Mouse (Mus musculus): ENCODE data around the gene Cbln3. TPM values are rescaled to one million over a fixed set of nuclear protein-coding genes. Genes with fewer than 3 reads are reported as not detected.

The Cbln3 gene
- total RNA-seq (2022): under 1 TPM in 1 of 4 experiments, not detected in 3; 0.06 TPM

DNA sequence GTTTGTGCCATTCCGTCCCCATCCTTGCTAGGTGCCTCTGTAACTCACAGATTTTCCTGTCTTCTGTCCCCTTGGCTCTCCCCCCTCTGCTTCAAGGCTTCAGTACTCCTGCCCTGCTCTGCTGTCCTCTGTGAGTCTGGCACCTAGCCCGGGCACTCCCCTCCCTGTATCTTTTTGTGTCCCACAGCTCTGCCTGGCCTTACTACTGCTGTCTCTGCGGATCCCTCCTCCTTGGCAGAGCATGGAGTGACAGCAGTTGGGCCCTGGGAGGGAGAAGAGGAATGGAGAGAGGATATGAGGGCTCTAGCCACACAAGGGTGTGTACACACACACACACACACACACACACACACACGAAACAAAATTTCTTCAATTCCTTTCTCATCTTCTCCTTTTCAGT, at the start of gene Cbln3:
Cbln3 (minus strand) TSS at position 227 of the 400 bp plus-strand sequence.
- DNase-seq (ENCODE audit: low spot score): peak; percentile 49

DNA sequence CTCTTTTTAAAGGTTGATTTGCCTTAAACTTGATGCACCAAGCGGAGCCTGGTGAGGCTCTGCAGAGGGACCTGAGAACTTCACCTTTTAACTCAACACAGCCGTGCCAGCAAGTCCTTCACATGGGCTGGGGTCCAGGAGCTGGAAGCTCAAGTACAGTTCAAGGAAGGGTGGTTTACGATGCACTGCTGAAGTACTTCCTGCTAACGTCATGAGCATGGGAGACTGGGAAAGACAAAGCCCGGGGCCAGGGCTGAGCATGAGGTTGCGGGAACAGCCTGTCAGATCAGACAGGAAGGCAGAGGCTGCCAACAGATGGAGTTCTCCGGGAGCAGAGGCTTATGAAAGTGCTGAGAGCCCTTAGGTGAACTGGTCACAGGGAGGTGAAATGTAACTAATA, 49.4 kb upstream of the Cbln3 start:
- DNase-seq (ENCODE audit: low spot score): peak; percentile 50

DNA sequence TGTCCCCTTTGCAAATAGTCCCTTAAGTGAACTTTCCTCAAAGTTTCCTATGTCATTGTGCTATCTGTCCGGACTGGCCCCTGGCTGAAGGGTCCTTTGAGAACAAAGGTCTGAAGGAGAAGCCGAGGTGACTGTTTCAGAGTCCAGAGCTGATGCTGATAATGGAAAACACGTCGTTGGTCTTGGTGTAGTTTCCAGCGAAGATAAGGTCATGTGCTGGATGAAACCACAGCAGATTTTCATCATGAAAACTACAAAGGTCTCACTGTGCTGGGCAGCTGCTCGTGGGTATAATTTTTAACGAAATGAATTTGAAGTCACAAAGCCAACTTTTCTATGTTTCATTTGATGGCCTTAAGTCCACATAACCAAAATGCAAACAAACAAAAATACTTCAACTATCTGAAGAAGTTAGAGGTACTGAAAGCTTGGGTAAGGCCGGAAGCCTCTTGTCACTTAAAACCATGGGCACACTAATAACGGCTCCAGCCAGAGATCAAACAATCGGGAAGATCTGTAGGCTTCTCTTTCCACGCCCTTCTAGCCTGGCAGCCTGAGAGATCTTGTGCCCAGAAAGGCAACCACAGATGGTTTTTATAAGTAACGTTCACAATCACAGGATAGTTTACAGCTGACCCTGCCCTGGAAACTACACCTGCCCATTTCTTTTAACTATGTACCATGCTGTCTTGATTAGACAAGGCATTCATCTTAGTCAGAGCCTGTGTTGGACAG, 45.2 kb upstream of the Cbln3 start:
- no peak for DNase-seq (ENCODE audit: low spot score)

DNA sequence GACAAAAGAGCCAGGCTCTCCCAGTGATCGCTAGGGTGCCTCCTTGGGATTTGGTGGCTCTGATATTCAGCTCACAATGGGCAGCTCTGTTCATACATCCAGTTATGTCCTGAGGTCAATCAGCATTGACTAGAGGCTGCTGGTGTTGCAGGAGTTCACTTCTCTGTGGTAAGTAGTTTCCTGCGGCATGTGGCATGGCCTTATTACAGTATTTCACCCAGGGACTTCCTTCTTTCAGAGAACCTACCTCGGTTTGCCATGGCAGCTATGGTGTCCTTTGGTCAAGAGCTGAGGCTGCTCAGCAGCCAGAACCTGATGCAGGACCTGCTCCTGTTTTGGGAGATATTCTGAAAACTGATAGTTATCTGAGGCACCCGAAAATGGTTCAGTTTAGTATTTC, 42.7 kb upstream of the Cbln3 start:
- no peak for DNase-seq (ENCODE audit: low spot score)

DNA sequence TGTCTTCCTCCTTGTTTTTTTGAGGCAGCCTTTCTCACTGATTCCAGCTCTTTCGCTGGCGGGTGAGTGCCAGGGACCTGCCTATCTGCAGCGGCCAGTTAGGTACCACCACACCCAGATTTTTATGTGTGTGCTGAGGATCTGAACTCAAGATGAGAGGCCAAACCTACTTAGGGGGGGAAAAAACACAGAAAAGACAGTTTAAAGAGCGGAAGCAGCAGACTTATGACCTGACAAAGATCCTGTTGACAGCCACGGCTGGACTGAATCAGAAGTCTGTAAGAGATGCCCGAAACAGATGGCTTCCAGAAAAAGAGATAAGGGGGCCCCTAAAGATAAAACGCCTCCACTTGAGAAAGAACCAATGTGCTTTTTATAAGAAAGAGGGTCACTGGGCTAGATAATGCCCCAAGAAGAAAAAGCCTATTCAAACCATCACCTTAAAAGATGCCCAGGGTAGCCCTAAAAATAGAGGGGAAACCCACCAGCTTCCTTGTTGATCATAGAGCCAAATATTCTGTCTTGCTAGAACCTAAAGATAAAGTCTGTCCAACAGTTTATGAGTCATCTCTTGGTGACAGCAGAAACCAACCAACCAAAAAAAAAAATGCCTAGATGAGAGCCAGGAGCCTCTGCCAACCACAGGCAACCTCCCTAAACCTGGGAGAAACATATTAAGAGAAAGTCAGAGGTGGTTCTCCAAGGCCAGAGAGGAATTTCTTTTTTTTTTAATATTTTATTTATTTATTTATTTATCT, 38.5 kb upstream of the Cbln3 start:
- DNase-seq (ENCODE audit: low spot score): no peak

DNA sequence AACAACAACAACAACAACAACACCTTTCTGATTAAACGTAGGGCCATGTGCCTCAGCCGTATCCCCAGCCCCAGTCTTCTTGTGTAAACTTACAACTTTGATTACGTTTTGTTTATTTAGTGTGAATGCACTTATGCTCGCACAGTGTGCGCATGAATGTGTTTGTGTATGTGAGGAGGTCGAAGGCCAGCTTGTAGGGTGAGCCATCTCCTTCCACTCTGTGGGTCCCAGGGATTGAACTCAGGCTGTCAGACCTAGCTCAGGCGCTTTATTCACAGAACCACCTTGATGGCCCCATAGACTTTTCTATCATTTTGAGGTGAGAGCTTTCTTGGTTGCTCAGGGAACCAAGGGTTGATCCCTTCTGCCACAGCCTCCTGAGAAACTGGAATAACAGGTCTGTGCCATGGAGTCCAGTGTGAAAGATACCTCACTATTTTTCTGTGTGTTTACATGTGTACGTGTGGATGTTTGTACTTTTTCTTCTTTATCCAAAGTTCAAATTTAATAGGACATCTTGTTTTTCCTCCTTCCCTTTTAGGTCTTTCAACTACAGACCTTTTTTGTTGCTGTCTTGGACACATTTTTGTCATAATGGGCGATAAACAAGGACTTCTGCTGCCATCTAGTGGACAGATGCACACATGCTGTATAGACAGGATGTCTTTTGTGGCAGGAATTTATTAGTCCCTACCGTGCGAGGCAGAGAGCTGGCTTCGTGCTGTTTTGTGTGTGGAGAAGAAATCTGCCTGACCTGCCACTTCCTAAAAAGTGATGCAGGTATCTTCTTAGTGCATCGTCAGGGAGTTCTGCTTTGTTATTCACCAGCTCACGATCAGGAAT, 34.3 kb upstream of the Cbln3 start:
- DNase-seq (ENCODE audit: low spot score): peak; percentile 83

DNA sequence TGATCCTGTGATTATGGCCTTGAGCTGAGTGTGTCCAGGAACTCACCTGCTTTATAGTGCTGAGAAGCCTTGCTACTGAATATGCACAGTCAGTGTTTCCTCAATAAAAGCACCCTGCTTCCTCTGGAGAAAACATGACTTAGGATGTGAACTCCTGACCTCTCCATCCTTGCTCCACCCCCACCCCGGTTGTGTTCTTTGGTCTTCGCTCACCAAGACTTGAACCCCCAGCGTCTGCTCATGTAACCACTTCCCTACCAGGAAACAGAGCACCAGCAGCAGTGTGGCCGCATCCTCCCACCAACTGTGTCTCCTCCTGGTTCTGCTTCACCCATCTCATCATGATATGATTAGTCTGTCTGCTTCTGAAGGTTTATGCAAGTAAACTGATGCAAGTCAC, 29.2 kb upstream of the Cbln3 start:
- no peak for DNase-seq (ENCODE audit: low spot score)

DNA sequence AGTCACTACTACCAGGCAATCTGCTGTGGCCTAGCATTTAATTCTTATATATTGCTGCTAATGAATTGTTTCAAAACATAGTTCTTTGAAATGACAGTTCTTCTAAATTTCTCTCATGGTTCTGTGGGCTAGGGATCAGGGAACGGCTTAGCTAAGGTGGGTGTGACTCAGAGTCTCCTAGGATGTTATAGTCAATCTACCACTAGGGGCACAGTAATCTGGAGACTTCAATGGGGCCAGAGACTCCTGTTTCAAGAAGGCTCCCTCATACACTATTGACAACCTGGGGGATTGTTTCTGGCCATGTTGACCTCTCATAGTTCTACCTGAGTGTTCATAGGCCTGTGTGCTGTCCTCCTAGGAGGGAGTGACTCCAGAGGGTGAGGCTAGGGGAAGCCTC, 21.3 kb upstream of the Cbln3 start:
- no peak for DNase-seq (ENCODE audit: low spot score)

DNA sequence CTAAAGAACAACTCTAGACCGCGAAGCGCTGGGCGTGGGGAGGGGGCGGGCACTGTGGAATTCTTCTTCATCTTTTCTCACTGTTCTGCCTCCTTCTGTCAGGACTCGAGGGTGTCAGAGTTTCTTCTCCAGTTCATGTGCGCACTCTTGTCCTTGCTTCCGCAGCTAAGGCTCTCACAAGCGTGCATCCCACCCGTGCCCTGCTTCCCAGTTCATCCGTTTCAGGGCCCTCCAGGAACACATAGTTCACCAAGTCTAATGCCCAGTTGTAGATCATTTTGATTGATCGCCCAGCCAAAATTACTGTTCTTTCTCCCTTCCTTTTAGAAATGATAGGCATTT, 16.2 kb upstream of the Cbln3 start:
- no peak for DNase-seq (ENCODE audit: low spot score)

DNA sequence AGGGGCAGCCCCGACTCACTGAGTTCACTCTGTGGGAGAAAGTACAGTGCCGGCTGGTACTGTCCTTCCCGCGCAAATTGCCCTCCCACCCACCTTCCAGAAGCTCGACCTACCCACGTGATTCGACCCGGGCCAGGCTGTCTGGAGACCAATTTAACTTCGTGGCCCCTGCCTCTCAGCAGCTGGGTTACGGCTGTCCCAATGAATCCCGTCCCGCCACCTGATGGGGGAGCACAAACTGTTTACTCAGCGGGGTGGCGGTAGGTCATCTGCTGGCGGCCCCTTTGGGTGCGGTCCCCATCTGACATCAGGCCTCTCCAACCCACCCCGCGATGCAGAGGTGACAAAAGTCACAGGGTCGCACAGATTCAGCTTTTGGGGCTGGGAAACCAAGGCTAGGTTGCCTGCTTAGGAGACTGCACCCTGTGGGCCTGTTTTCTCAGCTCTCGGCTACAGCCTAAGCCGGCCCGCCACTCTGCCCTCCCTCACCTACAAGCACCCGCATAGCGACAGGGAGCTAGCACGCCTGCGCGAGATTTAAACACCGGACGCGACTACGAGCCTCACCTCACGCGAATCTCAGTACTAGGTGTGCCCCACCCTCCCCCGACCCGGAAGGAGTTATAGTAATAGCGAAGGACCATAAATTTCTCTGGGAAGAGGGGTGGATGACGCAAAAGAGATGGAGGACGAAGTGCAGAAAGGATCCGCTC, 15.7 kb upstream of the Cbln3 start, which contains the start of gene Sdr39u1:
Sdr39u1 (minus strand) TSS at position 593 of the 713 bp plus-strand sequence.
- peak; percentile 74 for DNase-seq (ENCODE audit: low spot score)

DNA sequence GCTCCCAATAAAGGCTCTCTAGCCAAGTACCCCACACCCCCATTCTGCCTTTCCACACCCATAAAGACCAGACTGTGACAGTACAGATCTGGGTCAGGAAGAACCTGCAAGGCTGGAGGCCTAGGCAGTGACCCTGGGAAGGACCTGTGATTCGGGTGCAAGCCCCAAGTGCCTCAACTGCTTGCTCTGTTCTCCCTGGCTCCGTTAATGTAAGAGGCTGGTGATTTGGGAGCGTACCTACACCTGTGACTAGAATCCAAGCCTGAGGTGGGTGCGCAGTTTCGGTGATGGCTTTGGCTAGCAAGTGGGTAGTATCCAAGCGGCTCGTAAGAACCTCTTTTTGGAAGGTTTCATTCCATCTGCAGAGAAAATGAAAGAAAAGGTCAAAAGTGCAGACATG, 14.8 kb upstream of the Cbln3 start:
- DNase-seq (ENCODE audit: low spot score): no peak

DNA sequence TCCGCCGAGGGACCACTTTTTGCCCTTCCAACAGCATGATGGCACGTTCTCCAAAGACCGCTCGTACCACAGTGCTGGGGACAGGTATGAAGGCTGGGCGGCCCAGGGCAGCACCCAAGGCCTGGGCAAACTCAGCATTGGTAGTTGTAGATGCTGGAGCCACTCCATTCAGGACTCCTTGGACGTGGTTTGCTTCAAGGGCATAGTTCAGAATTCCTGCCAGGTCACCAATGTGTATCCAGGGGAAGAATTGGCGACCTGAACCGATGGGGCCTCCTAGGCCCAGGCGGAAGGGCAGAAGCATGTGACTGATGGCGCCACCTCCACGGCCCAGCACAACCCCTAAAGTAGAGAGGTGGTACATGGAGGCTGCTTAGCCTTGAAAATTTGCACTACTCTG, 13.5 kb upstream of the Cbln3 start:
- no peak for DNase-seq (ENCODE audit: low spot score)

DNA sequence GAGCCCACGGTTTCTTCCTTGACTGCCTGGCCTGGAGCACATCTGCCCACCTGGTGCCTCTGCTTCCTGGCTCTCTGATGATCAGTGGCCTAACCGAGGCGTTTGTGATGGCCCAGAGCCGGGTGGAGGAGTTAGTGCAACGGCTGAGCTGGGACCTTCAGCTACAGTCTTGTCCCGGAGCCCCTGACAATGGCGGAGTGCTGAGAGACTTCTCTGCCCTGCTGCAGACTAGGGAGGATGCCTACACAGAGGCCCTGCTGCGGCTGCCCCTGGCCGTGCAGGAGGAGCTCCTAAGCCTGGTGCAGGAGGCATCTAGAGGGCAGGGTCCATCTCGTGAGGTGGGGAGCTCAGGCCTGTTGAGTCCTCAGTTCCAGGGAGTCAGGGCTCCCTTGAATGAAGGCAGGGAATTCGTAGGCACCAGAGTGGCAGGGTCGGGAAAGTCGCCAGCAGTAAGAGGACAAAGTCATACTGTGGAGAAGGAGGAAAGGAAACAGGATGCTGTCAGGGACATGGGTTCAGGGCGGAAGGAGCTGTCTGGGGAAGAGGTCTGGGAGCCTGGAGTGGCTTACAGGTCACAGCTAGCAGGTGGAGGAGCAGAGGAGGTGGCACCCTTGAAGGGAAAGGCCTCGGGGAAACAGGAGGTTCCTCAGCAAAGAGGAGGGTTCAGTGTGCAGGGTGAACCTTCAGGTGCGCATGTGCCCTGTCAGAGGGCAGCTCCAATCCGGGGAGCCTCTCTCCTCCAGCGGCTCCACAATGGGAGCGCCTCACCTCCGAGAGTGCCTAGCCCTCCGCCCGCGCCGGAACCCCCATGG, 2.6 kb upstream of the Cbln3 start:
- no peak for DNase-seq (ENCODE audit: low spot score)

DNA sequence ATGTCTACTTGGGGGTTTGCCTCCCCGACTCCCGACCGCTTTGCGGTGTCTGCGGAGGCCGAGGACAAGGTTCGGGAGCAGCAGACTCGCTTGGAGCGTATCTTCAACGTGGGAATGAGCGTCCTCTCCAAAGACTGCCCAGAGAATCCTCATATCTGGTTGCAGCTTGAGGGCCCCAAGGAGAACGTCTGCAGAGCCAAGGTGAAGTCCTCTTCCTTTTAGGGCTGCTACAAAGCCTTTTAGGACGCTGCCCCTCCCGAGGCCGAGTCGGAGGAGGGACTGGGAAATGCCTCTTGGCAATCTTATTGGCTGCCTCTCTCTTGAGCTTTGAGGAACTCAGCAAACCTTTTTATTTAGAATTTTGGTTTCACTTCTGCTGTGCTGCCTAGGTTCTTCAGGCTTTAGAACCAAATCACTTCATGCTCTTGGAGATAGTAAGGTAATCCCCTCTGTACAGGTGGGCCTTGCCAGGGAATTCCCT, 1.6 kb upstream of the Cbln3 start:
- DNase-seq (ENCODE audit: low spot score): peak; percentile 74

DNA sequence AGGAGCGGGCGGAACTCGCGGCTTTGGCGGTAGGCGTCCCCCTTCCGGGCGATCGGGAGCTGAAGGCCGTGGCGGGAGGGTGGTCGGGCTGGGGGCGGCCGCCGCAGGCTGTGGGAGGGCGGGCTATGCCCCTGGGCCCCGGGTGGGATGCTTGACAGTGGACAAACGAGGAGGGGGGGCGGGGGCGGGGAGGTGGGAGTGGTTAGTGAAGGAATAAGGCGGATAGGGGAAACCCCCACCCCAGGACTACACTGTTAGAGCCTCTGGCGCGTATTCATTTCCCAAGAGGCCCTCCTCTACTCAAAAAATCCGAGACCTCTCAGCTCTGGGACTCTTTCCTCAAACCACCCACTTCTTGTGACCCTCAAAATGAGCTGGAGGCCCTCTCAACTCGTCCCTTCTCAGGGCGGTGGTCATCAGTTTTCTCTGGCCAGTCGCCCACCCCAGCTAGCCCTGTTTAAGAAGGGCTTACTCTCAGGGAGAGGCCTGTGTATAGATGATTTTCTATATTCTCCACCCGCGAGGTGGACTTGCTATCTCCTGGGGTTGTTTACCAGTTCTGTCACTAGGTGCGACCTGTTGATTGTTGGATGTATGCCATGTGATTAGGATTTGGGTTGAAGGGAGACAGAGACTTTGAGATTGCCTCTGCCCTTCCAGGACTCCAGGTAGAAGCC, 1.1 kb upstream of the Cbln3 start:
- DNase-seq (ENCODE audit: low spot score): peak; percentile 35

DNA sequence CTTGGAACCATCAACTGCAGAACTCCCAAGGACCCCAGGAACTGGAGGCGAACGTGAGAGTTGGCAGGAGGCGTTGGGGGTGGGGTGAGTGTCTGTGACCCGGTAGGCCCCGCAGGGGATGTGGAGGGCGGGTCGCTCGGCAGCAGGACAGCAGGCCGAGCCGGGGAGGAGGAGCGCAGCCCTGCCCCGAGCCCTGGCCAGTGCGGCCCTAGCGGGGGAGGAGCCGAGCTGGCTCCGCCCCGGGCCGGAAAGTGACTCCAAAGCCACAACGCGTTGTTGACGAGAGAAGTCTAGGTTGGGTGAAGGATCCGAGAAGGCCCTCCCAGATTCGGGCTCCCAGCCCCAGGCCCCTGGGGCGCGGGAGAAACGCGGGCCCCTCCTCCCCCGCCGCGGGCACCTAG, 521 bp upstream of the Cbln3 start, which contains the start of gene Khnyn:
Khnyn (plus strand) TSS at position 235 of the 401 bp plus-strand sequence.
- DNase-seq (ENCODE audit: low spot score): peak; percentile 91

DNA sequence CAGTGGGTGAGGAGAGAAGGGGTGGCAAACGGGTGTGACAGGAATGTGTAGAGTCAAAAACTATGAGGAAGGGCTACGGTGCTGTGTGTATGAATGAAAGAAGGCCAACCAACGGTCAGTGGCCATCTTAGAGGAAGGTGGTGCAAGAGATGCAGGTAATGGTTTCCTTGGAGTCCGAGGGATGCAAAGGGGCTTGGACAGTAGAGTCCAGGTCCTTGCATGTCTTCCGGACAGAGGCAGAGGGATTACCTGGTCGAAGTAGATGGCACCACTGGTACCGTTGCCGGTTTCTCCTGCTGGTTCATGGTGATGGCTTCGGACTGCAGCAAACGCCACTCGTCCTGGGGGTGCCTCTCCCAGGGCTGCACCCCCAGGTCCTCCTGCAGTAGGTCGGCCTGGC, 529 bp downstream of the Cbln3 start:
- DNase-seq (ENCODE audit: low spot score): no peak

DNA sequence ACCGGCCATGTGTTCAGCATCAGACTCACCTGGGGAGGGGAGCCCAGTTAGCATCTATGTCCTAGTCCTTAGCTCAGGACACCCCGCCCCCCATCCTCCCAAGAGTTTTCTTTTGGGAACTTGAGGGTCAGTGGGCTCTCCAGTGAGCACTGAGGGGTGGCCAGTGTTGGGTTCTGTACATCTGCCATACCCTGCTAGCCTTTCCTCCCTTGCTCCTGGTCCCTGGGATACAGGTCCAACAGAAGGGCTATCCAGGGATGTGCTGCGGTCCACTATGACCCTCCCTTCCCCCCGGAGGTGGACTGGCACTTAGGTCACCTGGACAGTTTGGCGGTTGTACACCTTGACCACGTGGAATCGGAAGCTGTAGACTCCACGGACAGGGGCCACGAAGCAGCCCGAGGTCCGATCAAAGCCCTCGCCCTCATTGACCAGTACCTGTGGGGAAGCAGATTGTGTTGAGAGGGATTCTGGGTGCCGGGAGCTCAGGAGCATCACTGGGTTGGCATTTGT, 987 bp downstream of the Cbln3 start:
- DNase-seq (ENCODE audit: low spot score): no peak

DNA sequence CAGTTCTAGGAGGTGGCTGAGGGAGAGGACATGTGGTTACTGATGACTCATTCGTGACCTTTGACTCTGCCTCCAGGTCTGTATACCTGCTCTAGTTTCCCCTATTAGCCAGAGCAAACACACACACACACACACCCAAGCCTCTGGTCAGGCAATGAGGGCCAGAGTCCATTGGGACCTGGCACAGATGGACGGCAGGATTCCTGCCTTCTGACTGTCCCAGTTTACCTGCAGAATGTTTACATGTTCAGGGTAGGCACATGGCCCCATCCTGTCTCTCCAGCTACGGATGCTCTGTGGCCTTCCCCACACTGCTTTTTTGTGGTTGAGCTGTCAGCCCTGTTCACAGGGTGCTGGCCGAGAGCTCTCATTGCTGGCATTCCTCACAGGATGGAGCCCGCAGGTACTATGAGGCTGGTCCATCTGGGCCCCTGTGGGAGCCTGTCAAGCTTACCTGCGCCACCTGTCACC, 2.0 kb downstream of the Cbln3 start:
- no peak for DNase-seq (ENCODE audit: low spot score)

DNA sequence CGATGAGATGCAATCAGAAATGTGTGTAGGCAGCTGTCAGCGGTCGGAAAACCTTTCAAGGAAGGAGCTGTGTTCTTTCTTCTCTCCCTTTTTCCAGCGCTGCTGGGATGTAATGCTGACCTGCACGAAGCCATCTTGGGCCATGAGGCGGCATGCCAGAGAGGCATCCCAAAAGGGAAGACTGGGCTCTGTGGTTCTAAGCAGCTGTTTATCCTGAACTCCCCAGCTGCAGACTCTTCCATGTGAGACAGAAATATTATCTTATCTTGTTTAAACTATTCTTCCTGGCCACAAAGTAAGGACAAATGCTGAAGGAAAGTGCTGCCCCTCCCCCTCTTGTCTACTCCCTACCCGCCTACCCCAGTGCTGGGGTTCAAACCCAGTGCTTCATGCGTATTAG, 3.2 kb downstream of the Cbln3 start:
- no peak for DNase-seq (ENCODE audit: low spot score)

Data from heart, adult 8-10 months (tissue).